Mouse (Mus musculus) kidney, postnatal 14 days (tissue): Measurements from ENCODE around the gene Babam2.

Source experiments
- DNase-seq: peaks from one replicate; pipeline ENCODE4 v3.0.0; 2022; ENCODE audit warnings: mixed read lengths

Babam2 gene

DNA sequence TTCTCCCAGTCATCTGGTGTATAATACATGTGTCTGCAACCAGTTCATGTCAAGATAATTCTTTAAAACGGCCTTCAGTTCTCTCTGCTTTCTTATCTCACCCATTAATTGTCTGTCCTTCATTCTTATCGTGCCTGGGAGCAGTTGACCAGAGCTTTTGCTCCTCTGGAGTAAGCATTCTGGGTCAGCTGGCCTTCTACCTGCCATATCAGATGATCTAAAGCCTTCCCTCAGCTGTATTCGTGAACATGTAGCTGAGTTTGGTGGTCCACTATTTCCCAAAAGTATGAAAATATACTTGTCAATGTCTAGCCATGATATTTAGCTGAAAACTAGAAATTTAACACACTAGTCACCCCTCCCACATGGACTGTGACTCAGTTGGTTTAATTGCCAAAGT, 304.3 kb downstream of the Babam2 start:
- no peak for DNase-seq

DNA sequence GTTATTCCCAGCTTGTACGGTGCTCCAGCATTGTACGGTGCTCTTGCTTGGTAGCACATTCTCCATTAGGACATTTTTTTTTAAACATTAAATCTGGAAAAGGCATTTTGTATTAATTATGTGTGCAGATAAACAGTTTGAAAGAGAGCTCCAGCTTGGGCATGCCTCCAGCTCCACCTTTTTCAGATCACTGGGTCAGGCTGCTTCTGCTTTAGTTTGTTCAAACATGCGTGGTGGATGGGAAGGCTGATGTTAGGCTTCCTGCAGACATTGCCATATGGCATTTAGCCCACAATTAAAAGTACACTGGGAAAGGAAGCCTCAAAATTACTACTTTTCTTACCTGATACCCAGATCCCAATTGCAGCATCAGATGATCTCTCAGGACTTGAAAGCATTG, 310.9 kb downstream of the Babam2 start:
- no peak for DNase-seq

DNA sequence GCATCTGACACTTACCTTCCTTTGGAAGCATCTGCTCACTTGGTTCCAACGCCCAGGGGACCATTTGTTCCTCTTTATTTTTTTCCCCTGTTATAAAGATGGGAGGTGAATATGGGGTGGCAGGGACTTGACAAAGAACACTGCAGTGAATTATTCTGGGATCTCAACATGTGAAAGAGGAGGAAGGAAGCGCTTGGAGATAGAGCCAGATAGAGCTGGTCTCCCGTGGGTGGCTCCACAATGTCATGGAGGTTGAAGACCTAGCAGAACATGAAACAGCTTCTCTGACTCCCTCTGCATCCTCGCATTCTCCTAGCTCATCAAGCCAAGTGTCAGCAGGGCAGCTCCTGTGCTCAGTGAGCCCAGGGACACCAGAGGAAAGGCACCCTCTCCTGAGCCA, 312.6 kb downstream of the Babam2 start:
- DNase-seq: no peak

DNA sequence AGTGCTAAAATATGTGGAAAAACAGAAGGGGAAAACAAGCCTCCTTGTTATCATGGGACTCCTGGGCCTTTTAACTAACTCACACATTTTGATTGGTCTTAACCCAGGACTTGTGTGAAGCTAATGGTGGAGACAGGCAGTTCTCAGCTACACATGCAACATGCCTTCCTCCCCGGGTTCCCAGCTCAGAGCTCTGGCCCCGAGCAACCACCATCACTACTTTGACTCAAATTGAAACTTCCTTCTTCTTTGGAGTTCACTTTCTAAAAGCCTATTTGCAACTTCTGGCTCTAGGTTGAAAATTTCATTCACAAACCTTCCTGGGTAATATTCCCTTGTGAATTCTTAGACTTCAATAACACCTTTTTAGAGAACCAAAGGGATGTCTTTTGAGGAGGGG, 315.6 kb downstream of the Babam2 start:
- no peak for DNase-seq

DNA sequence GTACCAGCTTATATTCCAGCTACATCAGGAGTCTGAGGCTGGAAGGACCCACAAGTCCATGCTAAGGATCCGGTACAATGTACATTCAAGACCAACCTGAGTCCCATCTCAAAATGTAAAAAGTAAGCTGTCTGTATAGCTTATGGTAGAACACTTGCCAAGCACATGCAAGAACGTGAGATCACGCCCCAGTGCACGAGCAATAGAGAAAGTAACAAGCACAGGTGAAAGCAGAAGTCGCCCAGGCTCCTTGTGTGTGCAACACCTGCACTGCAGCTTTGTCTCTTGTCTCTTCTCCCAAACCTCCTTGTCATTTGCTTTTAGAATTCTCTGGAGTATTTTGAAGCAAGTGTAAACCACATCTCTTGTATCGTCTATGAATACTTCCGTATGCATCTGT, 317.3 kb downstream of the Babam2 start:
- no peak for DNase-seq

DNA sequence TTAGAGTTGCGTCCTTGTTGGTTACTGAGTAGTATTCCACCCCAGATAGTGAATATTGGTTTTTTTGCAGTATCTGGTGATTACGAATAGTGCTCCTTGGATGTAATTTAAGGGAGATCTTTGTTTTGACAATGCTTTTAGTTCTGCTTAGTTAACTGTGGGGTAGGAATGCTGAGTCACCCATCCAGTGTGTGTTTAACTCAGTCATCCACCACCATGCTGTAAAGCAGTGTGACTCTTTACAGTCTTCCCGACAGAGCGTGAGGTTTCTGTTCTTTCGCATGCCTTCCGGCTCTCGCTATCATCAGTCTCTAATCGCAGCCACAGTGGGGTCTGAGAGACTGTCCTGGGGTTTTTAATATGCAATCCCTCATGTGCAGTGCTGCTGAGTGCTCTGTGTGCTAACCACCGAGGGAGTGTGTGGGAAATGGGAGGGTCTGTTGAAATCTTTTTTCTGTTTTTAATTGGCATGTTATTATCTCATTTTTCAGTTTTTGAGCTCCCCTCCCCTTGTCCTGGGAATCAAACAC, 318.5 kb downstream of the Babam2 start:
- DNase-seq: no peak

DNA sequence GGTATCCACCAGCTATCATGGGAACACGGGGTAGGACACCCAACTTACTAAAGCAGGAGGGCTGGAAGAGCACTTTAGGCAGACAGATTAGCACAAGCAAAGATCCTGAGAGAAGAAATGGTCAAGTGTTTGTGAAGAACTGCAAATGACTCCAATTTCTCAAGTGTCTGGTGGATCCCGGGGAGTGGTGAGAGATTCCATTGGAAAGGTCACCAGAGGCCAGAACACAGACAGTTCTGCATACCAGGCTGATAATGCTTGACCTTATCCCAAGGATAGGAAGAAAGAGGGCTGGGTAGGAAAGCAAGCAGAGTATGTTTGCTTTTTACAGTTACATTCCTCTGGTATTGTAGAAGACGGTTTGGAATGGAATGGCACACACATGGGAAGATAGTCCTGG, 320.2 kb downstream of the Babam2 start:
- DNase-seq: no peak

DNA sequence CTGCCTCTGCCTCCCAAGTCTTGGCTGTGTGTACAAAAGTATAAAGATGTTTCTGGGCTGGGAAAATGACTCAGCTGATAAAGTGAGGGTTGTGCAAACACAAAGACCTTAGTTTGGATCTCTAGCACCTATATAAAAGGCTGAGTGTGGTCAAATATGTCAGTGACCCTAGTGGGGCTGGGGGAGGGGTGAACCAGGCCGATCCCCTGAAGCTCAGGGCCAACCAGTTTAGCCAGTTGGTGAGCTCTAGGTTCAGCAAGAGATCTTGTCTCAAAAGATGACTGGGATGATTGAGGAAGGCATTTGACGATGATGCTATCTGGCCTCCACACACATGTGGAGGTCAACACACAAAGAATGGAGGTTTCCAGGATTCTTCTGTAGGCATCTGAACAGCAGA, 320.8 kb downstream of the Babam2 start:
- no peak for DNase-seq

DNA sequence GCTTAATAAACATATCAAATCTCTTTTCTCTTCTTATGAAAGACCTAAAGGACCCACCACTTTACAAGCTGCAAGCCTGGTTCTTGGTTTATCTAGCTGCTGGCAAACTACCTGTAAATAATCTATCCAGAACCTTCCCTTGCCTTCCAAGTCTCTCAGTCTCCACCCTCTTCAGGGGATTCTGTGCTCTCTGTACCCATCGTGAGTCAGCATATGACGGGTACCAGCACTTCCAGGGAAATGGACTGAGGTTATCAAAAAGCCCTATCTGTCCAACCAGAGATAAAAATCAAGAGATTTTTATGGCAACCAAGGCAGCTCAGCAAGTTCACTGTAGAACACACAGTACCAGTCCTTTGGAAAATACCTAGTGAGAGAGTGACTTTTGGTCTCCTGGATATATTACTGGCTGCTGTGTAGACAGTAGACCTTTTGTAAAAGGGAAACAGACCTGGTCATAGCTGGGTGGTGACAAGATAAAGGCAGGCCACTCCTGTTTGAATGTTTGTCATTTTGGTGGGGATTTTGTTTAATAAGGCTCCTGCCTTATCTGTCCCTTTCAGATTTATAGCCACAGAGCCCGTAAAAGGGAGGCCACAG, 332.4 kb downstream of the Babam2 start:
- no peak for DNase-seq

DNA sequence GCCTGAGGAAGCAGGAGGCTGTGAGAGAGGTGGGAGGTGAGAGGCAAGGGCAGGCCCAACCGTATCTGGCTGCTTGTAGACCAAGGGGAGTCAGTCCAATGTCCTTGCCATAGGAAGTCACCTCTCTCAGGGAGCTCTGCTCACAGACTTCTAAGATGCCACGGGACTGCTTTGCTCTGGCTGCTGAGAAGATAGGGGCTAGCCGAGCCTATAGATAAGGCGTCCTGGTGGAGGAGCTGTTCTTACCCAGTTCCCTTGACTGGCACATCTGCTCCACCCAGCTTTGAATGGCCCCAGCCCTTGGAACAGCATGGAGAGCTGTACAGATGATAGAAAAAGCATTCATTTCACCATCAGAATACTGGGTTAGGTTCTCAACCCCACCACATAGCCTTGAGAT, 335.7 kb downstream of the Babam2 start:
- no peak for DNase-seq

DNA sequence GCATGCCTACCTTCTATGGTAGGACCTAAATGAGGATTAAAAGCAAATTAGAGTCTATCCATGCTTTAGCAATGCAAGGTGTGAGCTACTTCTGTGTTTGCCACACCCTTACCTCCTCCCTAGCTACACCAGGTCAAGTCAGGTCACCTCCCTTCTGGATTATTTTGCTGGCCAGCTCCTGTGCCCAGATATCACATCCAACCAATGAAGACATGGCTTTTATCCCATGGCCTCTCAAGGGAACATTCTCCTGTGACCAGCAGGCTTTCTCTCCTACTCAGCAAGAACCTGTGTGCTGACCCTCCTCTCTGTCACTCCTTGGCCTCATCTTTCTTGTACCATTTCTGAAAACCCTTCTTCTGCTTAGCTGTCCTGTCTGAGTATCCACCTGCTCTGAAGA, 336.1 kb downstream of the Babam2 start:
- DNase-seq: no peak

DNA sequence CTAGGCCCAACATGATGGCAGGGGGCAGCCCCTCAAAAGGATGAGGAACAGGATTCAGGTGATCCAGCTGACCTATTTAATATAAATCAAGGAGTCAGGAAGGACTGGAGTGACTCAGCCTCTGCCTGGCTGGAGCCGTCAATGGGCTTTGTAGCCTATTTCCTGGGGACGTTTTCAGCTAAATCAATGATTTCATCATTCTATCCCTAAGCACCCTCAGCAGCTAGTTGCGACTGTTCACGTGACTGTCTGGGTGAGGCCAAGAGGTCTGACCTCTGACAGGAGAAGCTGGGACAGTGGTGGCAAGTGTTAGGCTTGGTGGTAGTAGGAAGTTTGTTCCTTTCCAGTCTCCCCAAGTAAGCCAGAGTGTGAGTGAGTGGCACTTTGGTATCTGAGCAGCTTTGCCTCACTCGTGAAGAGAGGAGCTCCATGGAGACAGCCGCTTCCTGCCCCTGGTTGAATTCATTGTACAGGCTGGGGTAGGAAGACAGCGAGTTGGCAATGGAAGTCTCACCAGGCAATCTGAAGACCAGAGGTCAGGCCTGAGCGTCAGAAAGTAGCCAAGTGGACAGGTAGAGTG, 337.1 kb downstream of the Babam2 start:
- no peak for DNase-seq

DNA sequence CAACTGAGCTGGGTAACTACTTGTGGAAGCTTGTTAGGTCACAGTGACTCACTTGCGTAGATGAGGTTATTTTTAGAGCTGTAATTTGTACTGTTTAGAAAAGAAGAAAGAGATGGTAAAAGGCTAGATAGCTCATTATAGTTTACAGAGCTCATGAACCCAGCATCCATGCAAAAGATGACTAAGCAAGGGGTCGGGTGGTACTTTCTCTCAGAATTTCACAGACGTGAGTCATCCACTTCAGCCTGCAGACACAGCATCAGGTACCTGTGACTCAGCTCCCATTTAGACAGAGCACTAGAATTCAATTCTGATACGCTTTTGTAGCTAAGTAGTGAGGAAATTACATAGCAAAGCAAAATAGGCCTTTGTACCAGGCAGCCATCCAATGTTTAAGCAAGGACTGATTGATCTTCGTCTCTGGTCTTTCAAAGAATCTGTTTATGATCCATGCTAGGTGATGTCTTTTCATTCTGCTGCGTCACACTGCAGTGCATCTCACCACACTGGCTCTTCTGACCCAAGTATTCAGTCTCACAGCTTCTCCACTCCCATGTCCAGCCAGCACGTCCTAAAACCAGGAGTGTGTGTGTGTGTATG, 338.3 kb downstream of the Babam2 start:
- no peak for DNase-seq

DNA sequence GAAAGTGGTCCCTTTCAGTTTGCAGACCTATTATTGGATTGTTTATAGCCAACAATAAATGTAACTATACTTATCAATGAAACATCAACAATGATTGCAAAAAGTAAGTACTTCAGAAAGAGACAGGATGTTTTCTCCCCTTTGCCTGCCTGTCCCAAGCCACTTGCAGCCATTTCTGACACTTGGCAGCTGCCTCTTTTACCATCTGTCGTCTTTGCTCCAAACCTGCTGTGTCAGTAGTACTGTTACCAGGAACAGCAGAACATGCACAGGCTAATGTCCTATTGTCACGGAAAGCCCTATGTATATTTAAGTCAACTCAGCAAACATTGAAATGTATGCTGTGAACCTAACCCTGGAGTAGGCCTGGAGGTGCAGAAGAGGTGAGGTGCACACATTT, 339.4 kb downstream of the Babam2 start:
- DNase-seq: no peak

DNA sequence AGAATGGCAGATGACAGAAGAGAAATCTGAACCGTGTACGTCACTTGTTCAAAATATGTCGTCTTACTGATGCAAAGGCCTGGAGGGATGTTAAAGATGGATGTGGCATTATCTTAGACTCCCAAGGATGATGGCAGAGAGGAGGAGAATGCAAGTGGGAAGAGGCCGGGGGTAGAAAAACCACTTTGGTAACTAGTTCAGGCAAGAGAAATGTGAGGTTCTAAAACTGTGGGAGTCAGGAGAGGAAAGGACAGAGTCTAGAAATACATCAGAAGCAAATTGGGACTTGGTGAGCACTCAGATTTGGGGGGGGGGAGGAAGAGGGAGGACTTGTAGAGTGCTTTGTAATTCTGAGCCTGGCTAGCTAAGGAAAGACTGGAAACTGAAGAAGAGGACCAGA, 340.1 kb downstream of the Babam2 start:
- DNase-seq: no peak

DNA sequence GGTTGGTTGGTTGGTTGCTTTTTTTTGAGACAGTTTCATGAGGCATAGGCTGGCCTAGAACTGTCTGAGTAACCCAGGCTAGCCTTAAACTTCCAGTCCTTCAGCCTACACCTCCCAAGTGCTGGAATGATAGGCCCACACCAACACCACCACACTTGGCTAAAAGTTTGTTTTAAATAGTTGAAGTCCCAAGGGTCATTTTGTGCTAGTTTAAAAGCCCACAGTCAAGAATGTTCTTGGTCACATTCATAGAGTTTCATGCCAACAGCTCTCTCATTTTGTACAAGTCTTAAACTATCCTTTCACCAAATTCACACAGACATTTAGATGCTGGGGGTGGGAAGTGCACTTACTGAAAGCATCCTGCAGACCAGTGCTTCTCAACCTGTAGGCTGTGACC, 341.5 kb downstream of the Babam2 start:
- DNase-seq: no peak

DNA sequence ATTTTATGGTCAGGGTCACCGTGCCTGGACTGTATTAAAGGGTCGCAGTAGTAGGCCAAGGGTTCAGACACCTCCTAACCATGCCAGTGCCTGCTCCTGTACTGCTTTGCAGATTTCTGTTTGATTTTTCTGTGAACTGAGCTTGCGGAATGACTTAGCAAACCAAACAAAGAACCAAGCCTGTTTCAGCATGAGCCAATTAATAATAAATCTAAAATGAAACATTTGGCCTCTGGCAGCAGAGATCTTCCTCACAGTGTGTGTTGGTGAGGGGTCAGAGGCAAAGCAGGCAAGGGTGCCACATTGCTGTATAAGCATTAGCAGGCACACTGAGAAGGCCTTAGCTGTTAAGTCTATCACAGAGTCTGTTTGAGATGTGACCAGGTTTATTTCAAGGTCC, 342.0 kb downstream of the Babam2 start:
- DNase-seq: no peak

DNA sequence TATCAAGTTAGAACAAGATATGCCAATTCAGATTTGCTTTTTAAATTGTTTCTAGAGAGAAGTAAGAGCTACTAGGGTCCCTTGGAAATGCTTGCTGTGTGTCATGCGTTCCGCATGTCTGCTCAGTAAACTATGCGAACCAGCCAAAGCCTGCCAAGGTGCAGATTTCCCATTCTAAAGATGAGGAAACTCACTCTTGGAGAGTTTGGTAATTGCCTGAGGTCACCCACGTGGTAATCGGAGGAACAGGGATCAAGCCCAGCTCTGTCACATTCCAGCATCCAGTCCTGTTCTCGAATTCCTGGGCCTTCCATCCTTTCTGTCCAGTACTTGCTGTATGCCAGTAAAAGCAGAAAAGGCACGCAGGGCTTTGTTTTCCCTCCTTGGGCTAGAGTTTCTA, 345.7 kb downstream of the Babam2 start:
- DNase-seq: no peak

DNA sequence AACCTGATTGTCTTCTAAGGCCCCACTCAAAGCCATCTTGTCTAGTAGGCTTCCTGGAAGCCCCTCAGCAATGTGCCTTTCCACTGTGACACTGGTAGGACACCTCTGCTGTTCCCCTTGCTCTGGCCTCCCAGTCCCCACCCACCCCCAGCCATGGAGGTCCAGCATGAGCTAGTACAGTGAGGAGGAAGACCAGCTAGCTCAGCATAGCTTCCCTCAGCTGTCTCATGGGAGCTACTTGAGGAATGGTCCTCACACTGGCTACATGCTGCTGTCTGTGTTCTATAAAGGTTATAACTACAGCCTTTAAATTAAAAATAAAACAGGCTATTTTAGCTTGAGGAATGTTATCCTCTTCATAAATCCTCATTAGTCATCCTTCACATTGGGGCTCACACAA, 346.5 kb downstream of the Babam2 start:
- DNase-seq: no peak

DNA sequence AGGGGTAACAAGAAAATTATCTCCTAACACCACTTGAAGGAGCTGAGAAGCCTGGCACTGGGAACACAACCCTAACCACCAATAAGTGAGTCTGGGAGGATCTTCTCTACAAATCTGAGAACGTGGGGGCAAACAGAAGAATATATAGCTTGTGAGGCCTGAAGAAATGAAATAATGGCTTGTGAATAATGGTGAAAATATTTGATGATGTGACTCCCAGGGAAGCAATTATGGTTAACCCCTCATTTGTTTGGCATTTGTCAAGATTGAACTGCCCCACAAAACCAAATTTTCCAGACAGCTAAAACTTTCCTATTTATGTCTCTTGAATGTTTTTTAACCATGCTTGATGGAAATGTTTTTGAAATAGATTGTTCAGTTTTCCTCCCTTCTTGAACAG, 354.4 kb downstream of the Babam2 start:
- no peak for DNase-seq

DNA sequence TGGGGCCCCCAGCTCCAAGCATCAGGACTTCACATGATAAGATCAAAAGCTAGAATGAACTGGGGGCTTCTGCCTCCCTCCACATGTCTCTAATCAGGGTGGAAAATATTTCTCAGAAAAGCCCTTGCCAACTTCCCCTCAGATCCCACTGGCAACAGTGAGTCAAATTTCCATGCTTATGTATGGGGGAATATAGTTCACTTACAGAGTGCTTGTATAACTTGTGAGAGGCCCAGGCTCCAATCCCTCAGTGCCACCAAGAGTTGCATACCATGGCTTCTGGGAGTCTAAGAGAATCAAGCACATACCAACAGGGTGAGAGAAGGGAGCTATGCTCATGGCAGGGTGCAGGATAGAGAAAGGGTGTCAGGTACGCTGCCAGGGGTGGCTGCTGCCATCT, 355.0 kb downstream of the Babam2 start:
- no peak for DNase-seq

DNA sequence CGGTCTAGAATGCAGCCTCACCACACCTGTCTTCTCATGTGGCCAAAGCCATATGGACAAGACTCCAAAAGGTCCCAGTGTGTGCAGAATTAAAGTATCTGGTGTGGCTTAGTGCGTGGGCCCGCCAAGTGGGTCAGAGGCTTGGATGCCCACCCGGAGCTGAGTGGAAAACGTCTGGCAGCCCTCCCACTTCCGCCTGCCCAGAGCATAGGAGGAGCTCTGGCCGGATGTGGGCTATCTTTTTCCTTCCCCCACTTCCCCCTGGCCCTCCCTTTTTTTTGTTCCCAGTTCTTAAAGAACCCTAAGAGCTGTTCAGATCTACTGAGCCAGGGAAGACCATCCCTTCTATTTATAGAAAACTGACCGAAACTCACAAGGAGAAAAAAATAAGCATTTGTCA, 356.0 kb downstream of the Babam2 start:
- no peak for DNase-seq

DNA sequence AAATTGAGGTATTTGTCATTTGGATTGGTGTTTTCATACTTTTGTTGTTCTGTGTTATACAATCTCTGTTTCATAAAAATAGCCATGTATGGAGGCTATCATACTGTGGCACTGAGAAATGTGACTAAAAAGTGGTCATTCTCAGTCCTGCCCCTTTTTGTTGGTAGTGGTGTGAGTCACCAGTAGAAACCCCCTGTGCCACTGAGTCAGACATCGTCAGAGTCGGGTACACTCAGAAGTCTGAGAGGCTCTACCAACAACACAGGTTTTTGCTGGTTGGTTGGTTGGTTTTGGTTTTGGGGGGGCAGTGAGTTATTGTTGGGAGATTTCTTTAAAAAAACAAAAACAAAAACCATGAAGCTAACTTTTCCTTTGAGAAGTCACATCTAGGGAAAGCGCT, 358.2 kb downstream of the Babam2 start:
- DNase-seq: no peak

DNA sequence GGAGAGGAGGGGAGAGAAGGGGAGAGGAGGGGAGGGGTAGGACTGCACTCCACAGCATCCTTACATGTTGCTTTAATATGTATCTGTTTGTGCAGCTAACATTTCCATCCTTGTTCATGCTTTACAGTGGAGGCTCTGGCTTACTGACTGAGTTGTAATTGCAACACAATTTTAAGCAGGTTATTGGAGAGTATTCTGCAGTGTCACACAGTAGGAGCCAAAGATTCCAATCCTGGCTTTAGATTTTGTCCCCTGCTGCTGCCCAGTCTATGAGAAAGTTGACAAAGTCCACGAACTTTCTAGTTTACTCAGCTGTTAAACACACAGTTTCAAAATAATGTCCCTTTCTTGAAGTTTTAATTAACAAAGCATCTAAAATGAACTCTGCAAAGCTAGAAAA, 358.6 kb downstream of the Babam2 start:
- DNase-seq: no peak
